Mouse (Mus musculus): ENCODE data around the gene Rap1gap. TPM values are rescaled to one million over a fixed set of nuclear protein-coding genes. Genes with fewer than 3 reads are reported as not detected.

The Rap1gap gene
- polyA plus RNA-seq, 1 experiment: 9.5 TPM

DNA sequence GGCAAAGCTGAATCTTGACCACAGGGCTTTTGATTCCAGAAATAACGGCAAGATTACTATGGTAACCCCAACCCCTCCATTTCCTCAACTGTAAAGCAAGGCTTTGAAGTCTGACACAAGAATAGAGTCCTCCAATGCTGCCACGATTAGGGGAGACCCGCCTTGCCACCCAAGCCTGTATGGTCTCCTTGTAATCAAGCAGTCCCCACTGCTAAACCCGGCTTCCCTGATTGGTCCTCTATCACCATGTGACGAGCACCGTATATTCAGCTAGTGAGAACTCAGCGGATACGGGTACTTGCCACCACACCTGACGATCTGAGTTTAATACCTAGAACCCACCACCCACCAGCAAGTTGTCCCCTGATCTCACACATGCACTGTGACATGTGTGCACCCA, 98.4 kb downstream of the Rap1gap start:
- Histone ChIP-seq H3K9ac (ENCODE audit: low read depth, poor library complexity, severe bottlenecking) (no peak overlapping the region), H3K27ac (ENCODE audit: insufficient read depth, low read length) (no peak overlapping the region), H3K9me3 (replicated peaks; ENCODE audit: control insufficient read depth, insufficient read depth, low read length, poor library complexity, severe bottlenecking) (no peaks in the 10 kb centered on the region), H3K4me3 (ENCODE audit: low read depth, low read length) (no peak overlapping the region), H3K4me1 (ENCODE audit: control insufficient read depth, insufficient read depth, low read length) (peaks cover 12% of the 10 kb centered on the region), H3K27me3 (ENCODE audit: control insufficient read depth, insufficient read depth, low read length, poor library complexity, severe bottlenecking) (no peaks in the 10 kb centered on the region), H3K36me3 (ENCODE audit: control insufficient read depth, insufficient read depth, low read length, poor library complexity, severe bottlenecking) (no peaks in the 10 kb centered on the region; the same call in 1 of the 2 replicates)
- no peak for TF ChIP-seq POLR2A (IDR thresholded peaks at IDR 0.05; ENCODE audit: insufficient read depth, low read length)
- TF ChIP-seq EP300 (IDR thresholded peaks at IDR 0.05; ENCODE audit: insufficient read depth, low read depth, low read length): no peak
- no peak for TF ChIP-seq CTCF (IDR thresholded peaks at IDR 0.05; ENCODE audit: low read depth, low read length)

DNA sequence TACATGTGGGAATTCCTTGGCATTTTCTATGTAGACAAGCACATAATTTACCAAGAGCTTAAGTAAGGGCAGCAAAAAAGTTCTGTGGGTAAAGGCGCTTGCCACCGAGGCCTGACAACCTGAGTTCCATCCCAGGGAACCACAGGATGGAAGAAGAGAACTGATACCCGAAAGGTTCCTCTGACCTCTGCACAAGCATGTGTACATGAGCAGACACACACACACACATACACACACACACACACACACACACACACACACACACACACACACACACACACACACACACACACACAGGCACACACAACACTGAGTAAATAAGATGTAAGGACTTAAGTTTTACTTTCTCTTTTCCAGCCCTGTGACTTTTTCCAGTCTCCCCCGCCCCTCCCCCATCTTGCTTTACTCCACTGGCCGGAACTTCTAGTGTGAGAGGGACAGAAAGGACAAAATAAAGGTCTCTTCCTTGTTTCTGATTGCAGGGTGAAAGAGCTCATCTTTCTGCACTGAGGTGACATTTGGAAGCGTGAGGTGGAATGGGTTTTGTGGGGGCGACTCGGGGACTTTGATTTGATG, 99.5 kb downstream of the Rap1gap start:
- H3K27ac ChIP-seq (ENCODE audit: insufficient read depth, low read length): no peak overlapping the region
- H3K4me3 ChIP-seq (ENCODE audit: low read depth, low read length): no peak overlapping the region
- H3K9me3 ChIP-seq (replicated peaks; ENCODE audit: control insufficient read depth, insufficient read depth, low read length, poor library complexity, severe bottlenecking): no peaks in the 10 kb centered on the region
- TF ChIP-seq CTCF (IDR thresholded peaks at IDR 0.05; ENCODE audit: low read depth, low read length): no peak
- TF ChIP-seq POLR2A (IDR thresholded peaks at IDR 0.05; ENCODE audit: insufficient read depth, low read length): no peak
- TF ChIP-seq EP300 (IDR thresholded peaks at IDR 0.05; ENCODE audit: insufficient read depth, low read depth, low read length): no peak
- H3K36me3 ChIP-seq (ENCODE audit: control insufficient read depth, insufficient read depth, low read length, poor library complexity, severe bottlenecking): no peaks in the 10 kb centered on the region
- H3K9ac ChIP-seq (ENCODE audit: low read depth, poor library complexity, severe bottlenecking): no peak overlapping the region
- H3K27me3 ChIP-seq (ENCODE audit: control insufficient read depth, insufficient read depth, low read length, poor library complexity, severe bottlenecking): no peaks in the 10 kb centered on the region
- H3K4me1 ChIP-seq (ENCODE audit: control insufficient read depth, insufficient read depth, low read length): peaks cover 17% of the 10 kb centered on the region

GRCm38 (mm10) chr4:137764621-137765020, 100.1 kb downstream of the Rap1gap start:
- H3K9me3 ChIP-seq (replicated peaks; ENCODE audit: control insufficient read depth, insufficient read depth, low read length, poor library complexity, severe bottlenecking): no peaks in the 10 kb centered on the region
- no peak overlapping the region for H3K4me3 ChIP-seq (ENCODE audit: low read depth, low read length)
- no peak overlapping the region for H3K27ac ChIP-seq (ENCODE audit: insufficient read depth, low read length)
- H3K4me1 ChIP-seq (ENCODE audit: control insufficient read depth, insufficient read depth, low read length): peaks cover 19% of the 10 kb centered on the region
- TF ChIP-seq CTCF (IDR thresholded peaks at IDR 0.05; ENCODE audit: low read depth, low read length) (no peak), POLR2A (IDR thresholded peaks at IDR 0.05; ENCODE audit: insufficient read depth, low read length) (no peak), EP300 (IDR thresholded peaks at IDR 0.05; ENCODE audit: insufficient read depth, low read depth, low read length) (no peak)
- H3K27me3 ChIP-seq (ENCODE audit: control insufficient read depth, insufficient read depth, low read length, poor library complexity, severe bottlenecking): no peaks in the 10 kb centered on the region
- no peaks in the 10 kb centered on the region for H3K36me3 ChIP-seq (ENCODE audit: control insufficient read depth, insufficient read depth, low read length, poor library complexity, severe bottlenecking)
- H3K9ac ChIP-seq (ENCODE audit: low read depth, poor library complexity, severe bottlenecking): no peak overlapping the region

GRCm38 (mm10) chr4:137765554-137765971, 101.0 kb downstream of the Rap1gap start:
- peaks cover 27% of the 10 kb centered on the region for H3K4me1 ChIP-seq (ENCODE audit: control insufficient read depth, insufficient read depth, low read length)
- H3K4me3 ChIP-seq (ENCODE audit: low read depth, low read length): no peak overlapping the region
- H3K36me3 ChIP-seq (ENCODE audit: control insufficient read depth, insufficient read depth, low read length, poor library complexity, severe bottlenecking): no peaks in the 10 kb centered on the region
- TF ChIP-seq POLR2A (IDR thresholded peaks at IDR 0.05; ENCODE audit: insufficient read depth, low read length): no peak
- TF ChIP-seq EP300 (IDR thresholded peaks at IDR 0.05; ENCODE audit: insufficient read depth, low read depth, low read length): no peak
- no peak for TF ChIP-seq CTCF (IDR thresholded peaks at IDR 0.05; ENCODE audit: low read depth, low read length)
- no peaks in the 10 kb centered on the region for H3K27me3 ChIP-seq (ENCODE audit: control insufficient read depth, insufficient read depth, low read length, poor library complexity, severe bottlenecking)
- no peak overlapping the region for H3K27ac ChIP-seq (ENCODE audit: insufficient read depth, low read length)
- no peaks in the 10 kb centered on the region for H3K9me3 ChIP-seq (replicated peaks; ENCODE audit: control insufficient read depth, insufficient read depth, low read length, poor library complexity, severe bottlenecking)
- H3K9ac ChIP-seq (ENCODE audit: low read depth, poor library complexity, severe bottlenecking): no peak overlapping the region

DNA sequence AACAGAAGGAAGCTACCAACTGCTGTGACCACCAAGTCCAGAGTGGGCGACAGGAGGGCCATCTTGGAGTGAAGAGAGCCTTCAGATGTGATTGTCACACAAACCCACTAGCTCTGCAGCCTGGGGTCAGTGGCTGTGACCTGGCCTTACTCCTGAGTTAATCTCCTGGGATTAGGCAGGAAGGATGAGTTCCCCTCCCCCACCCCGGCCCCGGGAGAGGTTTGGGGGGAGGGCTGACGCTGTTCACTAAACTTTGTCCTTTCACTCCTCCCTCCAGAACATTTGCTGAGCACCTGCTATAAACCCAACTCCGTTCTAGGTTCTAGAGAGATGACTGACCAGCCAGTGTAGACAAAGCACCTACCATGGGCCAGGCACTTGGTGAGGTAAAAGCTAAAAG, 101.8 kb downstream of the Rap1gap start:
- no peak overlapping the region for H3K9ac ChIP-seq (ENCODE audit: low read depth, poor library complexity, severe bottlenecking)
- no peaks in the 10 kb centered on the region for H3K9me3 ChIP-seq (replicated peaks; ENCODE audit: control insufficient read depth, insufficient read depth, low read length, poor library complexity, severe bottlenecking)
- peaks cover 33% of the 10 kb centered on the region for H3K4me1 ChIP-seq (ENCODE audit: control insufficient read depth, insufficient read depth, low read length)
- peak overlapping the region; percentile 28; the same call in 1 of the 2 replicates for H3K27ac ChIP-seq (ENCODE audit: insufficient read depth, low read length)
- no peaks in the 10 kb centered on the region for H3K36me3 ChIP-seq (ENCODE audit: control insufficient read depth, insufficient read depth, low read length, poor library complexity, severe bottlenecking)
- no peak for TF ChIP-seq POLR2A (IDR thresholded peaks at IDR 0.05; ENCODE audit: insufficient read depth, low read length)
- TF ChIP-seq EP300 (IDR thresholded peaks at IDR 0.05; ENCODE audit: insufficient read depth, low read depth, low read length): no peak
- TF ChIP-seq CTCF (IDR thresholded peaks at IDR 0.05; ENCODE audit: low read depth, low read length): no peak
- no peak overlapping the region for H3K4me3 ChIP-seq (ENCODE audit: low read depth, low read length)
- no peaks in the 10 kb centered on the region for H3K27me3 ChIP-seq (ENCODE audit: control insufficient read depth, insufficient read depth, low read length, poor library complexity, severe bottlenecking)

DNA sequence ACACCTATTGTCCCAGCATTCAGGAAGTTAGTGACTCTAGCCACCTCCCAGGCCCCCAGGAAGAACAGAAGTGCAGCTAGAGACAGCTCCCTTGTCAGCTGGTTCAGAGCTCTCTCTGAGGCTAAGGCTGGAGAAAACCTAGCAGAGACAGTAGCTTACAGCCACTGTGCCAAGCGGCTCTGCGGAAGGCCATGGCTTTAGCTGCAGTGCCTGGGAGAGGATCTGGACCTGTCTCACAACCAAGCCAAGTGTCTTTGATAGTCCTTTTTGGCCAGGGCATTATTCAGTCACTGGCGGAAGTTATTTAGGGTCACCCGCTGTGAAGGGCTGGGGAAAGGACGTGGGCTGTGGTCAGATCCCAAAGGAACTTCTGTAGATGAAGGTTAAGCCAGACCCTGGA, 103.9 kb downstream of the Rap1gap start:
- Histone ChIP-seq H3K9me3 (replicated peaks; ENCODE audit: control insufficient read depth, insufficient read depth, low read length, poor library complexity, severe bottlenecking) (no peaks in the 10 kb centered on the region), H3K27me3 (ENCODE audit: control insufficient read depth, insufficient read depth, low read length, poor library complexity, severe bottlenecking) (no peaks in the 10 kb centered on the region), H3K4me3 (ENCODE audit: low read depth, low read length) (no peak overlapping the region), H3K27ac (ENCODE audit: insufficient read depth, low read length) (no peak overlapping the region), H3K9ac (ENCODE audit: low read depth, poor library complexity, severe bottlenecking) (no peak overlapping the region), H3K4me1 (ENCODE audit: control insufficient read depth, insufficient read depth, low read length) (peaks cover 45% of the 10 kb centered on the region), H3K36me3 (ENCODE audit: control insufficient read depth, insufficient read depth, low read length, poor library complexity, severe bottlenecking) (no peaks in the 10 kb centered on the region)
- TF ChIP-seq CTCF (IDR thresholded peaks at IDR 0.05; ENCODE audit: low read depth, low read length) (no peak), POLR2A (IDR thresholded peaks at IDR 0.05; ENCODE audit: insufficient read depth, low read length) (no peak), EP300 (IDR thresholded peaks at IDR 0.05; ENCODE audit: insufficient read depth, low read depth, low read length) (no peak)

Measured in ES-Bruce4 (cell line).